ENCODE assay signal across 17 mouse cellular contexts in genomic region chr3:108189897-108190296, GRCm38 (mm10). TPM values are rescaled to one million over a fixed set of nuclear protein-coding genes. Genes with fewer than 3 reads are reported as not detected.
DNase-seq lines count a peak whose midpoint lies in the region; ATAC-seq and TF ChIP-seq lines count a peak whose summit lies in the region.
"Had no signal": no experiment of that assay in that cellular context is flagged by ENCODE, and none has a peak within 500 bp of the region (broad histone marks: within the 10 kb centered on the region; RNA-seq: fewer than 3 reads in every experiment).

No protein-coding gene starts in this region.

- H3K36me3 ChIP-seq in forebrain, embryonic 11.5 days (ENCODE audit: control insufficient read depth, insufficient read depth, low read length) = no peaks in the 10 kb centered on the region
- H3K36me3 ChIP-seq in forebrain, embryonic 16.5 days (ENCODE audit: control insufficient read depth, insufficient read depth) = no peaks in the 10 kb centered on the region
- no peaks in the 10 kb centered on the region for H3K36me3 ChIP-seq in hindbrain, embryonic 11.5 days (ENCODE audit: control insufficient read depth, insufficient read depth, low read length)
- peaks cover 7% of the 10 kb centered on the region; the same call in 1 of the 2 replicates for H3K36me3 ChIP-seq in hindbrain, embryonic 16.5 days (ENCODE audit: control insufficient read depth, insufficient read depth, low read length)
- H3K36me3 ChIP-seq in midbrain, embryonic 13.5 days = peaks cover 15% of the 10 kb centered on the region
- peaks cover 8% of the 10 kb centered on the region; the same call in 1 of the 2 replicates for H3K36me3 ChIP-seq in midbrain, embryonic 14.5 days (ENCODE audit: control insufficient read depth, insufficient read depth, low read length)
- H3K36me3 ChIP-seq in intestine, postnatal 0 days (ENCODE audit: control insufficient read depth, insufficient read depth) = no peaks in the 10 kb centered on the region; the same call in 1 of the 2 replicates
- H3K36me3 ChIP-seq: midbrain, embryonic 12.5 days had no signal

- ATAC-seq in forebrain, embryonic 11.5 days (replicated peaks; ENCODE audit: low FRiP score) = no peak
- no peak for ATAC-seq in forebrain, embryonic 16.5 days
- ATAC-seq in hindbrain, embryonic 11.5 days (ENCODE audit: low FRiP score) = no peak
- ATAC-seq in hindbrain, embryonic 16.5 days = no peak
- no peak for ATAC-seq in midbrain, embryonic 13.5 days
- no peak for ATAC-seq in midbrain, embryonic 14.5 days (ENCODE audit: low FRiP score, low TSS enrichment)
- ATAC-seq in intestine, postnatal 0 days = no peak

- no peak overlapping the region for H3K4me3 ChIP-seq in forebrain, embryonic 11.5 days (ENCODE audit: low read depth, low read length)
- H3K4me3 ChIP-seq in forebrain, embryonic 16.5 days (replicated peaks; ENCODE audit: low read length) = no peak overlapping the region
- H3K4me3 ChIP-seq in hindbrain, embryonic 11.5 days (ENCODE audit: low read depth, low read length) = no peak overlapping the region
- H3K4me3 ChIP-seq in hindbrain, embryonic 16.5 days (ENCODE audit: low read length) = no peak overlapping the region
- no peak overlapping the region for H3K4me3 ChIP-seq in midbrain, embryonic 13.5 days (replicated peaks)
- H3K4me3 ChIP-seq in midbrain, embryonic 14.5 days (replicated peaks; ENCODE audit: low read depth, low read length) = no peak overlapping the region
- H3K4me3 ChIP-seq in intestine, postnatal 0 days (ENCODE audit: low read depth, low read length) = no peak overlapping the region
- H3K4me3 ChIP-seq: midbrain, embryonic 12.5 days had no signal

- no peaks in the 10 kb centered on the region for H3K27me3 ChIP-seq in forebrain, embryonic 11.5 days (ENCODE audit: control insufficient read depth, insufficient read depth, low read length)
- no peaks in the 10 kb centered on the region for H3K27me3 ChIP-seq in forebrain, embryonic 16.5 days (replicated peaks; ENCODE audit: control insufficient read depth, insufficient read depth, low read length)
- H3K27me3 ChIP-seq in hindbrain, embryonic 11.5 days (ENCODE audit: control insufficient read depth, insufficient read depth, low read length) = no peaks in the 10 kb centered on the region
- no peaks in the 10 kb centered on the region for H3K27me3 ChIP-seq in hindbrain, embryonic 16.5 days (replicated peaks; ENCODE audit: control insufficient read depth, insufficient read depth, low read length)
- peaks cover 7% of the 10 kb centered on the region for H3K27me3 ChIP-seq in midbrain, embryonic 13.5 days
- no peaks in the 10 kb centered on the region for H3K27me3 ChIP-seq in midbrain, embryonic 14.5 days (ENCODE audit: control insufficient read depth, insufficient read depth, low read length)
- H3K27me3 ChIP-seq in intestine, postnatal 0 days (replicated peaks; ENCODE audit: control insufficient read depth, insufficient read depth, low read length) = no peaks in the 10 kb centered on the region

- 84% methylated on average over 5 of the region's 5 CpGs for WGBS in forebrain, embryonic 11.5 days
- WGBS in forebrain, embryonic 16.5 days = 65% methylated on average over 5 of the region's 5 CpGs
- WGBS in hindbrain, embryonic 11.5 days = 81% methylated on average over 5 of the region's 5 CpGs
- 64% methylated on average over 5 of the region's 5 CpGs for WGBS in hindbrain, embryonic 16.5 days
- WGBS in midbrain, embryonic 13.5 days = 81% methylated on average over 5 of the region's 5 CpGs
- WGBS in midbrain, embryonic 14.5 days = 82% methylated on average over 5 of the region's 5 CpGs
- 31% methylated on average over 5 of the region's 5 CpGs for WGBS in intestine, postnatal 0 days

- DNase-seq in forebrain, embryonic 11.5 days (ENCODE audit: low spot score) = peak; percentile 42
- DNase-seq in hindbrain, embryonic 11.5 days (ENCODE audit: low spot score) = no peak
- DNase-seq in midbrain, embryonic 14.5 days = no peak
- DNase-seq in embryo, embryonic 11 days = no peak
- DNase-seq: cerebellum, adult 11 months; gastrocnemius, postnatal 10 days; heart, postnatal 4 days; lung, adult 18-20 months; right cerebral cortex, postnatal 14 days; thymus, postnatal 25 days had no signal

- no peaks in the 10 kb centered on the region for H3K9me3 ChIP-seq in forebrain, embryonic 11.5 days (ENCODE audit: control insufficient read depth, low read length)
- no peaks in the 10 kb centered on the region for H3K9me3 ChIP-seq in forebrain, embryonic 16.5 days (ENCODE audit: control insufficient read depth, low read length)
- H3K9me3 ChIP-seq in hindbrain, embryonic 11.5 days (ENCODE audit: control insufficient read depth, low read length) = no peaks in the 10 kb centered on the region
- H3K9me3 ChIP-seq in hindbrain, embryonic 16.5 days (ENCODE audit: control insufficient read depth, low read length) = no peaks in the 10 kb centered on the region
- no peaks in the 10 kb centered on the region for H3K9me3 ChIP-seq in midbrain, embryonic 13.5 days
- H3K9me3 ChIP-seq in midbrain, embryonic 14.5 days (ENCODE audit: control insufficient read depth, low read length) = no peaks in the 10 kb centered on the region
- no peaks in the 10 kb centered on the region for H3K9me3 ChIP-seq in intestine, postnatal 0 days (ENCODE audit: control insufficient read depth)
- H3K9me3 ChIP-seq: midbrain, embryonic 12.5 days had no signal

- H3K27ac ChIP-seq in forebrain, embryonic 11.5 days (ENCODE audit: low read depth, low read length) = no peak overlapping the region
- H3K27ac ChIP-seq in forebrain, embryonic 16.5 days (ENCODE audit: low read length) = no peak overlapping the region
- no peak overlapping the region for H3K27ac ChIP-seq in hindbrain, embryonic 11.5 days (ENCODE audit: low read depth, low read length)
- H3K27ac ChIP-seq in hindbrain, embryonic 16.5 days (ENCODE audit: low read depth, low read length) = no peak overlapping the region
- no peak overlapping the region for H3K27ac ChIP-seq in midbrain, embryonic 13.5 days
- no peak overlapping the region for H3K27ac ChIP-seq in midbrain, embryonic 14.5 days (replicated peaks; ENCODE audit: low read depth, low read length)
- no peak overlapping the region for H3K27ac ChIP-seq in intestine, postnatal 0 days (ENCODE audit: low read depth, low read length)
- H3K27ac ChIP-seq: kidney, postnatal 0 days; midbrain, embryonic 12.5 days had no signal

- no peak for TF ChIP-seq CTCF in intestine, postnatal 0 days (IDR thresholded peaks at IDR 0.05; ENCODE audit: low read depth)

- no peak overlapping the region for H3K4me2 ChIP-seq in forebrain, embryonic 11.5 days (ENCODE audit: low read depth, low read length, severe bottlenecking)
- H3K4me2 ChIP-seq in forebrain, embryonic 16.5 days (ENCODE audit: low read length) = no peak overlapping the region
- no peak overlapping the region for H3K4me2 ChIP-seq in hindbrain, embryonic 11.5 days (replicated peaks; ENCODE audit: low read depth, low read length)
- no peak overlapping the region for H3K4me2 ChIP-seq in hindbrain, embryonic 16.5 days (ENCODE audit: low read length)
- H3K4me2 ChIP-seq in midbrain, embryonic 13.5 days (replicated peaks) = no peak overlapping the region
- no peak overlapping the region for H3K4me2 ChIP-seq in midbrain, embryonic 14.5 days (ENCODE audit: low read length)
- H3K4me2 ChIP-seq in intestine, postnatal 0 days (replicated peaks; ENCODE audit: low read depth) = peak overlapping the region; percentile 28; the same call in 1 of the 2 replicates
- H3K4me2 ChIP-seq: midbrain, embryonic 12.5 days had no signal

- peaks cover 4% of the 10 kb centered on the region; the same call in 1 of the 2 replicates for H3K4me1 ChIP-seq in forebrain, embryonic 11.5 days (replicated peaks; ENCODE audit: control insufficient read depth, insufficient read depth, low read length)
- peaks cover 28% of the 10 kb centered on the region for H3K4me1 ChIP-seq in forebrain, embryonic 16.5 days (replicated peaks; ENCODE audit: control insufficient read depth, insufficient read depth, low read length)
- no peaks in the 10 kb centered on the region; the same call in 1 of the 2 replicates for H3K4me1 ChIP-seq in hindbrain, embryonic 11.5 days (replicated peaks; ENCODE audit: control insufficient read depth, insufficient read depth, low read length)
- peaks cover 19% of the 10 kb centered on the region for H3K4me1 ChIP-seq in hindbrain, embryonic 16.5 days (ENCODE audit: control insufficient read depth, insufficient read depth, low read depth, low read length)
- H3K4me1 ChIP-seq in midbrain, embryonic 13.5 days (replicated peaks) = peaks cover 43% of the 10 kb centered on the region
- H3K4me1 ChIP-seq in midbrain, embryonic 14.5 days (ENCODE audit: control insufficient read depth, insufficient read depth, low read length) = peaks cover 15% of the 10 kb centered on the region; the same call in 1 of the 2 replicates
- 0 out of 2 replicates have a peak, but pooled peaks cover 2% of the 10 kb centered on the region for H3K4me1 ChIP-seq in intestine, postnatal 0 days (replicated peaks; ENCODE audit: control insufficient read depth, insufficient read depth, low read length)

- H3K9ac ChIP-seq in forebrain, embryonic 11.5 days (ENCODE audit: low read length) = no peak overlapping the region
- H3K9ac ChIP-seq in forebrain, embryonic 16.5 days (replicated peaks; ENCODE audit: low read depth, low read length) = no peak overlapping the region
- H3K9ac ChIP-seq in hindbrain, embryonic 11.5 days (ENCODE audit: low read depth, low read length) = peak overlapping the region; percentile 7; the same call in 1 of the 2 replicates
- H3K9ac ChIP-seq in hindbrain, embryonic 16.5 days (ENCODE audit: low read depth, low read length) = no peak overlapping the region
- peak overlapping the region; percentile 23; the same call in 1 of the 2 replicates for H3K9ac ChIP-seq in midbrain, embryonic 13.5 days (replicated peaks)
- no peak overlapping the region for H3K9ac ChIP-seq in midbrain, embryonic 14.5 days (replicated peaks; ENCODE audit: low read length)
- H3K9ac ChIP-seq in intestine, postnatal 0 days (ENCODE audit: low read depth, low read length) = no peak overlapping the region
- H3K9ac ChIP-seq: midbrain, embryonic 12.5 days had no signal

RNA-seq across cellular contexts. Expression of gene Amigo1, which starts 3.8 kb away (rescaled TPM):
- 4.2 and 5.2 TPM in 2 replicates for polyA plus RNA-seq in forebrain, embryonic 11.5 days (2014; fragmentation: Nextera tagmentation; extraction: Ambion mirVana)
- polyA plus RNA-seq in forebrain, embryonic 16.5 days (2015; fragmentation: Nextera tagmentation; extraction: Ambion mirVana) = 10.1 and 12.0 TPM in 2 replicates
- 4.2 and 6.0 TPM in 2 replicates for polyA plus RNA-seq in hindbrain, embryonic 11.5 days (2014; fragmentation: Nextera tagmentation; extraction: Ambion mirVana)
- 9.8 and 13.3 TPM in 2 replicates for polyA plus RNA-seq in hindbrain, embryonic 16.5 days (2015; fragmentation: Nextera tagmentation; extraction: Ambion mirVana)
- polyA plus RNA-seq in midbrain, embryonic 13.5 days (2015; fragmentation: Nextera tagmentation; extraction: Ambion mirVana) = 9.9 and 11.0 TPM in 2 replicates
- polyA plus RNA-seq in midbrain, embryonic 14.5 days (2014; fragmentation: Nextera tagmentation; extraction: Ambion mirVana) = 10.2 and 10.3 TPM in 2 replicates
- polyA plus RNA-seq in intestine, postnatal 0 days (2015; fragmentation: Nextera tagmentation; extraction: Ambion mirVana) = 2.8 and 2.9 TPM in 2 replicates

RNA-seq across cellular contexts. Expression of gene Cyb561d1, which starts 11.1 kb away (rescaled TPM):
- 3.1 and 3.2 TPM in 2 replicates for polyA plus RNA-seq in forebrain, embryonic 11.5 days (2014; fragmentation: Nextera tagmentation; extraction: Ambion mirVana)
- polyA plus RNA-seq in forebrain, embryonic 16.5 days (2015; fragmentation: Nextera tagmentation; extraction: Ambion mirVana) = 4.1 and 5.7 TPM in 2 replicates
- polyA plus RNA-seq in hindbrain, embryonic 11.5 days (2014; fragmentation: Nextera tagmentation; extraction: Ambion mirVana) = 2.4 and 2.6 TPM in 2 replicates
- 2.7 and 3.9 TPM in 2 replicates for polyA plus RNA-seq in hindbrain, embryonic 16.5 days (2015; fragmentation: Nextera tagmentation; extraction: Ambion mirVana)
- polyA plus RNA-seq in midbrain, embryonic 13.5 days (2015; fragmentation: Nextera tagmentation; extraction: Ambion mirVana) = 4.3 and 5.6 TPM in 2 replicates
- polyA plus RNA-seq in midbrain, embryonic 14.5 days (2014; fragmentation: Nextera tagmentation; extraction: Ambion mirVana) = 2.7 and 4.3 TPM in 2 replicates
- 6.3 and 6.7 TPM in 2 replicates for polyA plus RNA-seq in intestine, postnatal 0 days (2015; fragmentation: Nextera tagmentation; extraction: Ambion mirVana)

RNA-seq across cellular contexts. Expression of gene Atxn7l2, which starts 20.8 kb away (rescaled TPM):
- polyA plus RNA-seq in forebrain, embryonic 11.5 days (2014; fragmentation: Nextera tagmentation; extraction: Ambion mirVana) = 22.3 and 24.3 TPM in 2 replicates
- polyA plus RNA-seq in forebrain, embryonic 16.5 days (2015; fragmentation: Nextera tagmentation; extraction: Ambion mirVana) = 30.7 and 33.8 TPM in 2 replicates
- polyA plus RNA-seq in hindbrain, embryonic 11.5 days (2014; fragmentation: Nextera tagmentation; extraction: Ambion mirVana) = 16.6 and 19.9 TPM in 2 replicates
- 19.6 and 21.4 TPM in 2 replicates for polyA plus RNA-seq in hindbrain, embryonic 16.5 days (2015; fragmentation: Nextera tagmentation; extraction: Ambion mirVana)
- 27.8 and 28.8 TPM in 2 replicates for polyA plus RNA-seq in midbrain, embryonic 13.5 days (2015; fragmentation: Nextera tagmentation; extraction: Ambion mirVana)
- polyA plus RNA-seq in midbrain, embryonic 14.5 days (2014; fragmentation: Nextera tagmentation; extraction: Ambion mirVana) = 26.5 and 27.9 TPM in 2 replicates
- polyA plus RNA-seq in intestine, postnatal 0 days (2015; fragmentation: Nextera tagmentation; extraction: Ambion mirVana) = 3.4 and 4.0 TPM in 2 replicates

RNA-seq across cellular contexts. Expression of gene Gpr61, which starts 35.2 kb away (rescaled TPM):
- polyA plus RNA-seq in forebrain, embryonic 11.5 days (2014; fragmentation: Nextera tagmentation; extraction: Ambion mirVana) = 0.25 and 0.32 TPM in 2 replicates
- 2.4 and 4.3 TPM in 2 replicates for polyA plus RNA-seq in forebrain, embryonic 16.5 days (2015; fragmentation: Nextera tagmentation; extraction: Ambion mirVana)
- polyA plus RNA-seq in hindbrain, embryonic 11.5 days (2014; fragmentation: Nextera tagmentation; extraction: Ambion mirVana) = 0.34 and 0.57 TPM in 2 replicates
- polyA plus RNA-seq in hindbrain, embryonic 16.5 days (2015; fragmentation: Nextera tagmentation; extraction: Ambion mirVana) = 8.4 and 10.6 TPM in 2 replicates
- polyA plus RNA-seq in midbrain, embryonic 13.5 days (2015; fragmentation: Nextera tagmentation; extraction: Ambion mirVana) = 2.0 and 2.1 TPM in 2 replicates
- polyA plus RNA-seq in midbrain, embryonic 14.5 days (2014; fragmentation: Nextera tagmentation; extraction: Ambion mirVana) = 1.4 and 2.6 TPM in 2 replicates
- polyA plus RNA-seq in intestine, postnatal 0 days (2015; fragmentation: Nextera tagmentation; extraction: Ambion mirVana) = 0.05 and 0.13 TPM in 2 replicates
- polyA plus RNA-seq: kidney, postnatal 0 days had no signal

RNA-seq across cellular contexts. Expression of gene Sypl2, which starts 36.6 kb away (rescaled TPM):
- polyA plus RNA-seq in forebrain, embryonic 11.5 days (2014; fragmentation: Nextera tagmentation; extraction: Ambion mirVana) = 2.3 and 3.5 TPM in 2 replicates
- 1.7 and 2.3 TPM in 2 replicates for polyA plus RNA-seq in forebrain, embryonic 16.5 days (2015; fragmentation: Nextera tagmentation; extraction: Ambion mirVana)
- 0.47 and 0.59 TPM in 2 replicates for polyA plus RNA-seq in hindbrain, embryonic 11.5 days (2014; fragmentation: Nextera tagmentation; extraction: Ambion mirVana)
- polyA plus RNA-seq in hindbrain, embryonic 16.5 days (2015; fragmentation: Nextera tagmentation; extraction: Ambion mirVana) = 0.35 and 1.4 TPM in 2 replicates
- polyA plus RNA-seq in midbrain, embryonic 13.5 days (2015; fragmentation: Nextera tagmentation; extraction: Ambion mirVana) = 0.92 and 0.95 TPM in 2 replicates
- polyA plus RNA-seq in midbrain, embryonic 14.5 days (2014; fragmentation: Nextera tagmentation; extraction: Ambion mirVana) = 0.42 and 0.43 TPM in 2 replicates
- 0.26 and 0.51 TPM in 2 replicates for polyA plus RNA-seq in intestine, postnatal 0 days (2015; fragmentation: Nextera tagmentation; extraction: Ambion mirVana)
- polyA plus RNA-seq: C2C12 had no signal

Comparison
In these comparisons a context has a peak if more than half of its experiments do, and no peak if none do; other contexts are left out.
1. H3K9ac ChIP-seq: peak in hindbrain, embryonic 11.5 days (single experiment) and midbrain, embryonic 13.5 days (single experiment); none in forebrain, embryonic 11.5 days (single experiment), forebrain, embryonic 16.5 days (single experiment), hindbrain, embryonic 16.5 days (single experiment), midbrain, embryonic 14.5 days (single experiment) and intestine, postnatal 0 days (single experiment).